Mouse (Mus musculus) lung, postnatal 0 days (tissue): ENCODE measurements around the gene Itpr1.

Experiments used
- CTCF ChIP-seq: IDR thresholded peaks from 2 replicates; pipeline ENCODE4 v1.5.1; 2016; ENCODE audit warnings: antibody characterized with exemption, mild to moderate bottlenecking
- EP300 ChIP-seq: IDR thresholded peaks from 2 replicates; pipeline ENCODE4 v1.6.1; 2016; ENCODE audit warnings: antibody characterized with exemption, mild to moderate bottlenecking, control low read depth

DNA sequence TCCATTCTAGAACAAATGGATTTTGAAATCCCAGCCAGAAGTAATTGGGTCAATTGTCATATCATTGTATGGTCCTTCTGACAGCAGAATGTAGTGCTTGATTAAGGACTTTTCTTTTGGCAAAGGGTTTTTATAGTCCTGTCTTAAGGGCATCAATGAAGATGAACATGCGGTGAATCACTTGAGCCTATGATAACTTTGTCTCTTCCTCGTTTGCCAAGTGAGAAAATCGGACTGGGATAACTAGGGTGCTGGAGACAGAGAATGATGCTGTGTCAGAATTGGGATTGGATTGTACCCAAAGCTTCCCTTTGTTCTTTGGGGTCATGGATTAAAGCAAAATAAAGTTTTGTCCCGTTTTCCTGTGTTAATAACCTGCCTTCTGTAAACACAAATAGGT, 37.5 kb downstream of the Itpr1 start:
- TF ChIP-seq CTCF (no peak), EP300 (no peak)
